In genomic region chr12:117533176-117534086, GRCm38 (mm10) we compare ENCODE assay signal across 7 mouse cellular contexts. TPM values are rescaled to one million over a fixed set of nuclear protein-coding genes. Genes with fewer than 3 reads are reported as not detected.
DNase-seq lines count a peak whose midpoint lies in the region; TF ChIP-seq lines count a peak whose summit lies in the region.

No protein-coding gene starts in this region.

- peak; percentile 45 for DNase-seq in WW6 (ENCODE audit: low read depth, low spot score)
- DNase-seq in hindbrain, embryonic 10.5 days (ENCODE audit: low spot score) = no peak
- peak; percentile 48 to 70 for DNase-seq in left cerebral cortex, postnatal 25 days (ENCODE audit: low spot score in 2 of 2)
- peak; percentile 19 to 23 for DNase-seq in spleen, postnatal 14 days (ENCODE audit: low spot score in 2 of 2)

- intact Hi-C loops in left cerebral cortex, postnatal 25 days (cut with DNase I) = loop anchor here (2.0 to 5.0 kb wide), 3 partner anchors 33 to 106 kb away; no protein-coding TSS in a partner anchor

- TF ChIP-seq CTCF in E14TG2a.4 (conservative IDR thresholded peaks at IDR 0.05; ENCODE audit: low read length) = no peak
- no peak for TF ChIP-seq CTCF in embryonic fibroblast, embryonic 13.5 days (IDR thresholded peaks at IDR 0.05; ENCODE audit: borderline replicate concordance, insufficient read depth, low read length)

- peak overlapping the region; percentile 89 for H3K4me3 ChIP-seq in E14TG2a.4 (replicated peaks; ENCODE audit: low read length)
- H3K4me3 ChIP-seq in embryonic fibroblast, embryonic 13.5 days (ENCODE audit: insufficient read depth, low read length) = peak overlapping the region; percentile 29
- peak overlapping the region; percentile 76 for H3K4me3 ChIP-seq in hindbrain, embryonic 10.5 days
- H3K4me3 ChIP-seq in megakaryocyte, embryonic 14.5 days (replicated peaks) = peak overlapping the region; percentile 88

- no peak overlapping the region for H3K27ac ChIP-seq in embryonic fibroblast, embryonic 13.5 days (ENCODE audit: insufficient read depth, low read length)
- peak overlapping the region; percentile 81 for H3K27ac ChIP-seq in hindbrain, embryonic 10.5 days

- no peak for TF ChIP-seq POLR2A in embryonic fibroblast, embryonic 13.5 days (IDR thresholded peaks at IDR 0.05; ENCODE audit: low read depth, low read length)

- H3K36me3 ChIP-seq in E14TG2a.4 (ENCODE audit: insufficient read depth, low read length) = no peaks in the 10 kb centered on the region
- no peaks in the 10 kb centered on the region for H3K36me3 ChIP-seq in hindbrain, embryonic 10.5 days
- no peaks in the 10 kb centered on the region for H3K36me3 ChIP-seq in megakaryocyte, embryonic 14.5 days (replicated peaks; ENCODE audit: low read length)

- peaks cover 20% of the 10 kb centered on the region; the same call in 1 of the 2 replicates for H3K27me3 ChIP-seq in E14TG2a.4 (ENCODE audit: insufficient read depth, low read length)
- H3K27me3 ChIP-seq in hindbrain, embryonic 10.5 days (ENCODE audit: insufficient read depth, poor library complexity, severe bottlenecking) = peaks cover 55% of the 10 kb centered on the region
- peaks cover 36% of the 10 kb centered on the region for H3K27me3 ChIP-seq in megakaryocyte, embryonic 14.5 days (replicated peaks)

- 2% methylated on average over 64 of the region's 64 CpGs for WGBS in hindbrain, embryonic 10.5 days

- H3K9me3 ChIP-seq in E14TG2a.4 (ENCODE audit: low read length) = no peaks in the 10 kb centered on the region
- H3K9me3 ChIP-seq in hindbrain, embryonic 10.5 days = no peaks in the 10 kb centered on the region
- no peaks in the 10 kb centered on the region for H3K9me3 ChIP-seq in megakaryocyte, embryonic 14.5 days

- H3K4me1 ChIP-seq in E14TG2a.4 (replicated peaks; ENCODE audit: low read depth, low read length) = peaks cover 19% of the 10 kb centered on the region
- no peaks in the 10 kb centered on the region for H3K4me1 ChIP-seq in embryonic fibroblast, embryonic 13.5 days (ENCODE audit: control insufficient read depth, insufficient read depth, low read length)
- H3K4me1 ChIP-seq in hindbrain, embryonic 10.5 days (replicated peaks) = peaks cover 18% of the 10 kb centered on the region
- peaks cover 11% of the 10 kb centered on the region for H3K4me1 ChIP-seq in megakaryocyte, embryonic 14.5 days

RNA-seq across cellular contexts. Expression of gene Rapgef5, which starts 17.2 kb away (rescaled TPM):
- polyA plus RNA-seq in embryonic fibroblast, embryonic 13.5 days (2011; ENCODE audit: insufficient read length, low read depth, missing spikeins) = 0.30 TPM in 1 of 2 replicates, not detected in the other
- 8.1 and 16.0 TPM in 2 replicates for polyA plus RNA-seq in hindbrain, embryonic 10.5 days (2016; fragmentation: Nextera tagmentation; extraction: Ambion mirVana)
- 100 to 1,000 TPM; 149 to 155 TPM for total RNA-seq in left cerebral cortex, postnatal 25 days (2021)
- polyA plus RNA-seq in megakaryocyte, embryonic 14.5 days (2012; ENCODE audit: insufficient read depth, low replicate concordance) = not detected in 2 replicates

Comparison
In these comparisons a context has a peak if more than half of its experiments do, and no peak if none do; other contexts are left out.
1. H3K4me3 ChIP-seq: peak in every context shown above with its lines; median percentile 89 in E14TG2a.4; 88 in megakaryocyte, embryonic 14.5 days; 76 in hindbrain, embryonic 10.5 days; 29 in embryonic fibroblast, embryonic 13.5 days.